Mouse (Mus musculus) erythroblast, adult 5-6 weeks (primary cell): ENCODE results near the gene Nmbr. TPM values are rescaled to one million over a fixed set of nuclear protein-coding genes. Genes with fewer than 3 reads are reported as not detected.

Experiments
- ATAC-seq: replicated peaks from 2 replicates; pipeline ENCODE4 v1.8.0; 2016; ENCODE audit warnings: moderate number of reproducible peaks, mild to moderate bottlenecking, moderate TSS enrichment, inconsistent platforms; ENCODE audit not compliant: poor library complexity, low FRiP score, severe bottlenecking
- total RNA-seq, 2 experiments: library from RNA; stranded (forward) in 1 of 2; stranded (reverse) in 1 of 2; fragments of 150-400 nt in 1 of 2; fragments of 200-764, 138-1000 nt in 1 of 2; gene quantifications; 2 replicates each; pipeline versions ENCODE4 v1.2.3 to v1.2.4; 2015 to 2017; ENCODE audit warnings: low replicate concordance in 2 of 2

The Nmbr gene
- total RNA-seq (2015; ENCODE audit: low replicate concordance): not detected in 2 replicates
- total RNA-seq (2017; ENCODE audit: low replicate concordance): 0.60 and 3.1 TPM in 2 replicates

- ATAC-seq: peak; percentile 99
Measured at GRCm38 (mm10) chr10:14705072-14706066, at the start of gene Nmbr, which contains the start of gene Vta1. Gene Nmbr, plus strand, starts transcription at chr10:14705591. Gene Vta1, minus strand, starts transcription at chr10:14705560.

DNA sequence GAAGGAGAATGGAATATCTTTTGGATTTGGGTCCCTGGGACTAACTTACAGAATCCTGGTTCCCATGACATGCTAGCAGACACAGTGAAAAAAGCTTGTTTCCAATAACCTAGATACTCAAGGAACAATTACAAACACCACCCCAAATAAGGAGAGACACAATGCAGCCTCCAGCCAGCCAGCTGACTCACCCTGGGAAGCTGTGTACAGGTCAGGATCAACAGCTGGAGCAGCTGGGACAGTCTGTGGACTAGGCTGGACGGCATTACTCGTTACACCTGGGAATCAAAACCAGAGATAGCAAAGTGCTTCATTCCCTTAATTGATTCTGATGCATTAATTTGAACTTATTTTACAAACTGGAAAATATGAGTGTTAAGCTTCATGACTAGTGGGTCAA, 44.5 kb upstream of the Nmbr start:
- ATAC-seq: no peak

DNA sequence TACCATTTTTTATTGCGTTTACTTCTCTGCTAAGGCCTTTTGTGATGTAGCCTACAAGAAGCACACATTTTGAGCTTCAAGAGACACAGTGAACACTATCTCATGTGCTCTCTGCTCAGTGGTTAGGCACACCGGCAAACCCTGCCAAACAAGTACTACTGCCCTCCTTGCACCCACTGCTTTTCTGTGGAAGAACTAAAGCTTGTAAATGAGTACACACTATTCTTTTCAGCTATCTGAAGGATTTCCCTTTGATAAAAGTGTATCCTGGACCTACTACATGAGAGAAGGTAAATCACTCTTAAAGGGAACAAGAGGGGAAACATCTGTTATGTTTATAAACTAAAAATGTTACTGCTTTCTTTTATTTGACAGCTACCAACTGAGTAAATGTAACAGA, 39.2 kb upstream of the Nmbr start:
- ATAC-seq: no peak

DNA sequence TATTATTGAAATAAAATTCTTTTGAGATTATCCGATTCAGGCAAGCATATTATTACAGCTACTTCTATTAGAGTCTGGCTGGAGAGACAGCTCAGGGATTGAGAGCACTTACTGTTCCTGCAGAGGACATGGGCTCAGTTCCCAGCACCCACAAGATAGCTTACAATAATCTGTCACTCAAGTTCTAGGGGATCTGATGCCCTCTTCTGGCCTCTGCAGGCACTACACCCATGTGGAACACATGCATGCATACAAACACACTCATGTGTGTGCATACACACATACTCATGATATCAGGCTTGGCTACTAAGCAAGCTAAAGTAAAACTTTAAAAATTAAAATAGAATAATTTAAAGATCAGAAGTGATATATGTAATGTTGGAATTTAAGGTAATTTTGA, 19.7 kb upstream of the Nmbr start:
- ATAC-seq: no peak

GRCm38 (mm10) chr10:14688785-14689442, 16.5 kb upstream of the Nmbr start:
- no peak for ATAC-seq

GRCm38 (mm10) chr10:14690349-14690748, 15.0 kb upstream of the Nmbr start:
- no peak for ATAC-seq

DNA sequence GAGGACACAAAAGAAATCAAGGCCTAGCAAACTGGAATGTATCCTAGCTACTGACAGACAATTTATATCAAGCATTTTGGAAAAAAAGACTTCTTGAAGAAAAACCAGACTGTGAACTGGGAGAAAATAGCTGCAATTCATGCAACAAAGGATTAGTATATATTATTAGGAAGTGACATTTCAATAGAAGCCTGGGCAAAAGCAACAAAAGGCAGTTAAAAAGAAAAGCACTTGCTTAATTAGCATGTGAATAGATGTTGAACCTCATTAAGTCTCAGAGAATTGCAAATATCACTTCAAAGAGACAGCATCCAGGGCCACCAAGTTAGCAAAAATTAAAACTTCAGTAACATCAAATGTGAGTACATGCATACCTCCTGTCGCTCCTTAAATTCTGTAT, 2.2 kb upstream of the Nmbr start:
- no peak for ATAC-seq

- ATAC-seq: no peak
Measured at GRCm38 (mm10) chr10:14703830-14704420, 1.5 kb upstream of the Nmbr start.

- ATAC-seq: no peak
Measured at GRCm38 (mm10) chr10:14718114-14718513, 12.7 kb downstream of the Nmbr start, which contains the start of gene Gje1. Gene Gje1, minus strand, starts transcription at chr10:14718214.

GRCm38 (mm10) chr10:14725671-14726070, 20.3 kb downstream of the Nmbr start:
- no peak for ATAC-seq

- no peak for ATAC-seq
Measured at GRCm38 (mm10) chr10:14734285-14734684, 28.9 kb downstream of the Nmbr start.

GRCm38 (mm10) chr10:14759665-14760558, 54.5 kb downstream of the Nmbr start:
- no peak for ATAC-seq

DNA sequence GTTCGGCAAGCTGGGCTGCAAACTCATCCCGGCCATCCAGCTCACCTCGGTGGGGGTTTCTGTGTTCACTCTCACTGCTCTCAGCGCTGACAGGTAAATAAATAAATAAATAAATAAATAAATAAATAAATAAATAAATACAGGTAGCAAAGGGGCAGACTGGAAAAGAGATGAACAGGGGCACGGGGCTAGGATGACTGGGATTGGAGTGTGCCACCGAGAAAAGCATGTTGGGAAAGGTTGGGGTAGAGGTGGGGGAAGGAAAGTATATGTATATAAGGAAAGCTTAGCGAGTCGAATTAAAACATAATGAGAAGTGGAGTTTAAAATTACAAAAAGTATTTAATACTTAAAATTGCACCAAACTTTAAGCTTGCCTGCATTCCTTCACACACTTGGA, 55.2 kb downstream of the Nmbr start:
- no peak for ATAC-seq

DNA sequence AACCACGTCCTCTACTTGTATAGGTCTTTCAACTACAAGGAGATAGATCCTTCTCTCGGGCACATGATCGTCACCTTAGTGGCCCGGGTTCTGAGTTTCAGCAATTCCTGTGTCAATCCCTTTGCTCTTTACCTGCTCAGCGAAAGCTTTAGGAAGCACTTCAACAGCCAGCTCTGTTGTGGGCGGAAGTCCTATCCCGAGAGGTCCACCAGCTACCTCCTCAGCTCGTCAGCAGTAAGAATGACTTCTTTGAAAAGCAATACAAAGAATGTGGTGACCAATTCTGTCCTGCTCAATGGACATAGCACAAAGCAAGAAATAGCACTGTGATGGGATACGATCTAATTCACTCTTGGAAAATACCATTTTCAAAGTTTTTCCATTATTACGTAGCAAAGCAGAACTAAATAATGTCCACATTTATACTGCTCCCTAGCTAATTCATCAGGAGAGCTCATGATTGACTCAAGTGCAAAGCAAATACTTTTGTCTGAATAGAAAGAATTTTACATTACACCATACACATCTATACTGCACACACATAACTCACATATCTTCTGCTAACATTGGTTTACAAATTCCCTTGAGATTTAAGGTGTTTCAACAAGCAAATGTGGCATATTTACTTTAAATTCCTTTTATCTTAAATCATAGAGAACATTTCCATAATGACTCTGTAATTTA, 65.0 kb downstream of the Nmbr start:
- ATAC-seq: no peak

- no peak for ATAC-seq
Measured at GRCm38 (mm10) chr10:14774499-14774898, 69.1 kb downstream of the Nmbr start.

DNA sequence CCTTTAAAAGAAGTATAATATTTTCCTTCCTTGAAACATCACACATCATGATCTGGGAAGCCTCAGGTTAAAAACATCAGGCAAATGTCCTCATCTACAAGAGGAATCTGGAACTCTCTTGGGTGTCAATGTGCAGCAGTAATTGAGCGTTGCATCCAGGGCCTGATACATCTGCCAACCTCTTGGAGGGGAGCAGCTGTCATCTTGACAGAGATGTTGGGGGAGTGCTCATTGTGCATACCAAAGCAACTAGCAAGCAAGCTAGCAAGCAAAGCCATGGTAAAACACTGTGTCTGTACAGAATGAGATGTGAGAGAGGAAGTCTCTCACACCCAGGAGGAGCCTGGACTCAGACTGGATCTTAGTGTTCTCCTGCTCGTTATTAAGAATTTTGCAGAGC, 84.6 kb downstream of the Nmbr start:
- ATAC-seq: no peak

- ATAC-seq: no peak
Measured at GRCm38 (mm10) chr10:14816970-14817369, 111.6 kb downstream of the Nmbr start.
